Mouse (Mus musculus) neural tube, embryonic 12.5 days (tissue): ENCODE results near the gene Prkcz. TPM values are rescaled to one million over a fixed set of nuclear protein-coding genes. Genes with fewer than 3 reads are reported as not detected.

Experiments used
- ATAC-seq: fragments of 200-750 bp; cut with Nextera tagmentation; 2 replicates; pipeline ENCODE4 v1.8.0; 2017; ENCODE audit warnings: low read depth, mild to moderate bottlenecking, moderate TSS enrichment, moderate library complexity; ENCODE audit not compliant: low FRiP score
- H3K27ac ChIP-seq: fragments of 300-500 bp; sonication (generic); 2 replicates; pipeline ENCODE4 v1.5.1; 2016
- H3K27me3 ChIP-seq: fragments of 300-500 bp; sonication (generic); replicated peaks from 2 replicates; pipeline ENCODE4 v1.6.1; 2016; ENCODE audit warnings: mild to moderate bottlenecking
- H3K36me3 ChIP-seq: fragments of 300-500 bp; sonication (generic); 2 replicates; pipeline ENCODE4 v1.6.1; 2016; ENCODE audit warnings: mild to moderate bottlenecking
- H3K4me1 ChIP-seq: fragments of 300-500 bp; sonication (generic); 2 replicates; pipeline ENCODE4 v1.6.1; 2016
- H3K4me2 ChIP-seq: fragments of 300-500 bp; sonication (generic); replicated peaks from 2 replicates; pipeline ENCODE4 v1.6.1; 2016; ENCODE audit warnings: mild to moderate bottlenecking
- H3K4me3 ChIP-seq: fragments of 300-500 bp; sonication (generic); 2 replicates; pipeline ENCODE4 v1.5.1; 2016
- H3K9ac ChIP-seq: fragments of 300-500 bp; sonication (generic); 2 replicates; pipeline ENCODE4 v1.6.1; 2016; ENCODE audit warnings: mild to moderate bottlenecking
- H3K9me3 ChIP-seq: fragments of 300-500 bp; sonication (generic); 2 replicates; pipeline ENCODE4 v1.6.1; 2016; ENCODE audit warnings: mild to moderate bottlenecking
- WGBS: fragments of 180-500 bp; shearing (Covaris S2); methylation state at CpG from one replicate; pipeline ENCODE4 v1.1.7; 2016; 5-methylcytosine and 5-hydroxymethylcytosine counted together
- polyA plus RNA-seq: library from polyadenylated mRNA; unstranded; fragments of >200 nt; fragmentation: Nextera tagmentation; extraction: Ambion mirVana; gene quantifications from 2 replicates; pipeline ENCODE4 v1.2.1, GENCODE M21; 2016

The Prkcz gene
- polyA plus RNA-seq, 1 experiment from 2014 or later = 35.8 TPM

GRCm38 (mm10) chr4:155284521-155285379 lies 76.4 kb downstream of the Prkcz start:
- H3K4me2 ChIP-seq = no peak overlapping the region
- H3K27me3 ChIP-seq = no peaks in the 10 kb centered on the region
- peaks cover 19% of the 10 kb centered on the region for H3K4me1 ChIP-seq
- no peak for ATAC-seq
- peaks cover 4% of the 10 kb centered on the region; the same call in 1 of the 2 replicates for H3K36me3 ChIP-seq
- no peaks in the 10 kb centered on the region for H3K9me3 ChIP-seq
- no peak overlapping the region for H3K27ac ChIP-seq
- no peak overlapping the region for H3K4me3 ChIP-seq
- 70% methylated on average over 15 of the region's 15 CpGs for WGBS
- H3K9ac ChIP-seq = no peak overlapping the region

GRCm38 (mm10) chr4:155283585-155283984 lies 77.6 kb downstream of the Prkcz start:
- H3K4me3 ChIP-seq = no peak overlapping the region
- peaks cover 19% of the 10 kb centered on the region for H3K4me1 ChIP-seq
- H3K27ac ChIP-seq = peak overlapping the region; percentile 43; the same call in 1 of the 2 replicates
- no peak for ATAC-seq
- H3K9me3 ChIP-seq = no peaks in the 10 kb centered on the region
- H3K4me2 ChIP-seq = peak overlapping the region; percentile 31
- WGBS = 71% methylated on average over 9 of the region's 9 CpGs
- H3K27me3 ChIP-seq = no peaks in the 10 kb centered on the region
- no peak overlapping the region for H3K9ac ChIP-seq
- H3K36me3 ChIP-seq = no peaks in the 10 kb centered on the region; the same call in 1 of the 2 replicates

- no peaks in the 10 kb centered on the region; the same call in 1 of the 2 replicates for H3K36me3 ChIP-seq
- WGBS = 25% methylated on average over 10 of the region's 11 CpGs
- H3K27me3 ChIP-seq = no peaks in the 10 kb centered on the region
- no peak overlapping the region for H3K4me3 ChIP-seq
- H3K4me1 ChIP-seq = peaks cover 19% of the 10 kb centered on the region
- H3K9me3 ChIP-seq = no peaks in the 10 kb centered on the region
- no peak for ATAC-seq
- no peak overlapping the region for H3K9ac ChIP-seq
- H3K4me2 ChIP-seq = peak overlapping the region; percentile 31
- H3K27ac ChIP-seq = peak overlapping the region; percentile 43; the same call in 1 of the 2 replicates
Measured at GRCm38 (mm10) chr4:155283001-155283503, 78.1 kb downstream of the Prkcz start.

- H3K9ac ChIP-seq = no peak overlapping the region
- H3K36me3 ChIP-seq = no peaks in the 10 kb centered on the region; the same call in 1 of the 2 replicates
- no peak overlapping the region for H3K27ac ChIP-seq
- H3K4me2 ChIP-seq = no peak overlapping the region
- H3K27me3 ChIP-seq = no peaks in the 10 kb centered on the region
- whole genome bisulfite sequencing = 62% methylated on average over 6 of the region's 6 CpGs
- no peaks in the 10 kb centered on the region for H3K9me3 ChIP-seq
- no peak overlapping the region for H3K4me3 ChIP-seq
- no peak for ATAC-seq
- H3K4me1 ChIP-seq = peaks cover 19% of the 10 kb centered on the region
Measured at GRCm38 (mm10) chr4:155282231-155282630, 78.9 kb downstream of the Prkcz start.

- H3K4me2 ChIP-seq = no peak overlapping the region
- no peak overlapping the region for H3K4me3 ChIP-seq
- no peaks in the 10 kb centered on the region for H3K27me3 ChIP-seq
- H3K9ac ChIP-seq = no peak overlapping the region
- ATAC-seq = no peak
- H3K4me1 ChIP-seq = peaks cover 19% of the 10 kb centered on the region
- H3K36me3 ChIP-seq = no peaks in the 10 kb centered on the region; the same call in 1 of the 2 replicates
- 92% methylated on average over 8 of the region's 8 CpGs for WGBS
- H3K9me3 ChIP-seq = no peaks in the 10 kb centered on the region
- H3K27ac ChIP-seq = no peak overlapping the region
Measured at GRCm38 (mm10) chr4:155281652-155282051, 79.5 kb downstream of the Prkcz start.

- Histone ChIP-seq H3K27ac (no peak overlapping the region), H3K27me3 (no peaks in the 10 kb centered on the region), H3K9me3 (no peaks in the 10 kb centered on the region), H3K4me2 (no peak overlapping the region), H3K4me1 (peaks cover 19% of the 10 kb centered on the region), H3K9ac (no peak overlapping the region), H3K4me3 (no peak overlapping the region), H3K36me3 (no peaks in the 10 kb centered on the region; the same call in 1 of the 2 replicates)
- ATAC-seq = no peak
- WGBS = 79% methylated on average over 2 of the region's 2 CpGs
Measured at GRCm38 (mm10) chr4:155281227-155281626, 79.9 kb downstream of the Prkcz start.

GRCm38 (mm10) chr4:155280768-155281121 lies 80.4 kb downstream of the Prkcz start:
- 94% methylated on average over 1 of the region's 1 CpGs for WGBS
- Histone ChIP-seq H3K36me3 (no peaks in the 10 kb centered on the region; the same call in 1 of the 2 replicates), H3K4me1 (peaks cover 19% of the 10 kb centered on the region), H3K9ac (no peak overlapping the region), H3K4me3 (no peak overlapping the region), H3K27ac (no peak overlapping the region), H3K4me2 (no peak overlapping the region), H3K27me3 (no peaks in the 10 kb centered on the region), H3K9me3 (no peaks in the 10 kb centered on the region)
- no peak for ATAC-seq

GRCm38 (mm10) chr4:155279926-155280767 lies 81.0 kb downstream of the Prkcz start:
- WGBS = 76% methylated on average over 16 of the region's 16 CpGs
- no peak overlapping the region for H3K4me2 ChIP-seq
- ATAC-seq = no peak
- H3K9me3 ChIP-seq = no peaks in the 10 kb centered on the region
- H3K4me1 ChIP-seq = peaks cover 16% of the 10 kb centered on the region
- no peak overlapping the region for H3K4me3 ChIP-seq
- no peaks in the 10 kb centered on the region for H3K27me3 ChIP-seq
- no peak overlapping the region for H3K27ac ChIP-seq
- no peaks in the 10 kb centered on the region; the same call in 1 of the 2 replicates for H3K36me3 ChIP-seq
- H3K9ac ChIP-seq = no peak overlapping the region

GRCm38 (mm10) chr4:155279054-155279453 lies 82.1 kb downstream of the Prkcz start:
- Histone ChIP-seq H3K9me3 (no peaks in the 10 kb centered on the region), H3K4me1 (peaks cover 13% of the 10 kb centered on the region), H3K36me3 (no peaks in the 10 kb centered on the region), H3K27me3 (no peaks in the 10 kb centered on the region), H3K9ac (no peak overlapping the region), H3K27ac (no peak overlapping the region), H3K4me3 (no peak overlapping the region), H3K4me2 (no peak overlapping the region)
- ATAC-seq = no peak
- WGBS = 83% methylated on average over 8 of the region's 8 CpGs

GRCm38 (mm10) chr4:155277963-155278362 lies 83.2 kb downstream of the Prkcz start:
- no peak overlapping the region for H3K9ac ChIP-seq
- 0 out of 2 replicates have a peak, but pooled peaks cover 4% of the 10 kb centered on the region for H3K4me1 ChIP-seq
- no peaks in the 10 kb centered on the region for H3K27me3 ChIP-seq
- ATAC-seq = no peak
- H3K27ac ChIP-seq = no peak overlapping the region
- H3K36me3 ChIP-seq = no peaks in the 10 kb centered on the region
- no peak overlapping the region for H3K4me3 ChIP-seq
- WGBS = 66% methylated on average over 6 of the region's 6 CpGs
- no peaks in the 10 kb centered on the region for H3K9me3 ChIP-seq
- H3K4me2 ChIP-seq = no peak overlapping the region

- 65% methylated on average over 3 of the region's 3 CpGs for whole genome bisulfite sequencing
Measured at GRCm38 (mm10) chr4:155274851-155275250, 86.3 kb downstream of the Prkcz start.

GRCm38 (mm10) chr4:155274451-155274850 lies 86.7 kb downstream of the Prkcz start:
- no peaks in the 10 kb centered on the region for H3K27me3 ChIP-seq
- no peaks in the 10 kb centered on the region for H3K9me3 ChIP-seq
- no peak overlapping the region for H3K4me2 ChIP-seq
- H3K4me1 ChIP-seq = no peaks in the 10 kb centered on the region
- H3K9ac ChIP-seq = no peak overlapping the region
- 63% methylated on average over 5 of the region's 5 CpGs for WGBS
- H3K27ac ChIP-seq = no peak overlapping the region
- H3K36me3 ChIP-seq = peaks cover 4% of the 10 kb centered on the region; the same call in 1 of the 2 replicates
- no peak for ATAC-seq
- no peak overlapping the region for H3K4me3 ChIP-seq

More at GRCm38 (mm10) chr4:155274851-155275250, 86.3 kb downstream of the Prkcz start:
- H3K9ac ChIP-seq = no peak overlapping the region
- no peak overlapping the region for H3K4me2 ChIP-seq
- no peak overlapping the region for H3K27ac ChIP-seq
- H3K36me3 ChIP-seq = peaks cover 4% of the 10 kb centered on the region; the same call in 1 of the 2 replicates
- no peaks in the 10 kb centered on the region for H3K4me1 ChIP-seq
- H3K9me3 ChIP-seq = no peaks in the 10 kb centered on the region
- no peak overlapping the region for H3K4me3 ChIP-seq
- ATAC-seq = no peak
- H3K27me3 ChIP-seq = no peaks in the 10 kb centered on the region
